Mouse (Mus musculus) kidney, postnatal 10 days (tissue): ENCODE results near the gene Atrnl1.

Source experiments
- DNase-seq: peaks from one replicate; pipeline ENCODE4 v3.0.0; 2021; ENCODE audit warnings: mixed read lengths

Gene Atrnl1

GRCm38 (mm10) chr19:57926941-57927471 is 316.2 kb downstream of the Atrnl1 start:
- no peak for DNase-seq

- DNase-seq, result no peak
Observed at GRCm38 (mm10) chr19:57927566-57928523, 317.0 kb downstream of the Atrnl1 start.

GRCm38 (mm10) chr19:57931626-57932025 is 320.8 kb downstream of the Atrnl1 start:
- DNase-seq, result no peak

GRCm38 (mm10) chr19:57936865-57937264 is 326.0 kb downstream of the Atrnl1 start:
- no peak for DNase-seq

GRCm38 (mm10) chr19:57939166-57939565 is 328.3 kb downstream of the Atrnl1 start:
- DNase-seq, result no peak

- no peak for DNase-seq
Observed at GRCm38 (mm10) chr19:57941529-57941928, 330.7 kb downstream of the Atrnl1 start.

GRCm38 (mm10) chr19:57942281-57942680 is 331.4 kb downstream of the Atrnl1 start:
- no peak for DNase-seq

- no peak for DNase-seq
Observed at GRCm38 (mm10) chr19:57943308-57943707, 332.5 kb downstream of the Atrnl1 start.

- DNase-seq, result no peak
Observed at GRCm38 (mm10) chr19:57944680-57945079, 333.8 kb downstream of the Atrnl1 start.

GRCm38 (mm10) chr19:57945626-57946250 is 334.9 kb downstream of the Atrnl1 start:
- DNase-seq, result no peak

GRCm38 (mm10) chr19:57948489-57948888 is 337.7 kb downstream of the Atrnl1 start:
- no peak for DNase-seq

- no peak for DNase-seq
Observed at GRCm38 (mm10) chr19:57949260-57949917, 338.6 kb downstream of the Atrnl1 start.

- DNase-seq, result no peak
Observed at GRCm38 (mm10) chr19:57954131-57954530, 343.3 kb downstream of the Atrnl1 start.

- no peak for DNase-seq
Observed at GRCm38 (mm10) chr19:57956459-57956858, 345.6 kb downstream of the Atrnl1 start.

GRCm38 (mm10) chr19:57957363-57957762 is 346.5 kb downstream of the Atrnl1 start:
- no peak for DNase-seq

- no peak for DNase-seq
Observed at GRCm38 (mm10) chr19:57958154-57958553, 347.3 kb downstream of the Atrnl1 start.

GRCm38 (mm10) chr19:57958726-57959125 is 347.9 kb downstream of the Atrnl1 start:
- DNase-seq, result no peak

GRCm38 (mm10) chr19:57961321-57961720 is 350.5 kb downstream of the Atrnl1 start:
- DNase-seq, result no peak

- no peak for DNase-seq
Observed at GRCm38 (mm10) chr19:57961738-57962640, 351.2 kb downstream of the Atrnl1 start.

GRCm38 (mm10) chr19:57963874-57964273 is 353.0 kb downstream of the Atrnl1 start:
- no peak for DNase-seq

GRCm38 (mm10) chr19:57969766-57970165 is 358.9 kb downstream of the Atrnl1 start:
- DNase-seq, result no peak

GRCm38 (mm10) chr19:57970342-57970895 is 359.6 kb downstream of the Atrnl1 start:
- no peak for DNase-seq
